Mouse (Mus musculus) MEL-GATA-1-ER (cell line): Measurements from ENCODE around the gene Tmem131l.
"Not testable (repeated sequence)": the region's sequence is repeated elsewhere in the genome, so short reads cannot be mapped to it uniquely, and the experiment has no call there.

Experiments used
- DNase-seq: peaks from one replicate; pipeline ENCODE4 v3.0.0-alpha.2; 2012; ENCODE audit warnings: low read depth; ENCODE audit errors: extremely low read depth

Tmem131l gene

DNA sequence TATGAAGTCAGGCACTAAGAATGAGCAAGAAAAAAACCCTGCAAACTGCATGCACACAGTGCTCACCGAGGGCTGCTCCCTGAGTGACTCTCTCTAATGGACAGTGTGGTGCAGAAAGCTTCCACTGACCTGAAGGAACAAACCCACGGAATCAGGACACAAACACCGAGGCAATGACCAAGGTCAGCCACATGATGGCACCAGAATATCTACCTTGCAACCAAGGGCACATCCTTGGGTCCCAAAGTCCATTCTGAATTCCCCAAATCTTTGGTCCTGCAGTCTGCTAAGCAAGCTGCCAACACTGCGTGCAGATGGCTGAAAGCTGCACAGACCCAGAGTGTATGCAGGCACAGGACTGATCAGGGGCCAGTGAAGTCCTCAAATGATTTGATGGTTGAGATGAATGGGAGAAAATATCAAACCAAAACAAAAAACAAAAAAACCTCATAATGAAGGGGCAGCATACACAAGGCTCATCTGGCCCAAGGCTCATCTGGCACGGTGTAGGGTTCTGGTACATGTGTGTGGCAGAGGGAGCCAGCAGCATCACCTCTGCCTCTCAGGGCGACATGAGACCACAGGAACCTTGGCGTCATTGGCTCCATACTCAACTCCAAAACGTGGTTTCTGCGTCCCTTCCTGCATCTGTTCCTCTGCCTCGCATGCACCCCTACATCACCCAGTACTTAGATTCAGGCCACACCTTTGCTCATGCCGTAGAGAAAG, 124.0 kb downstream of the Tmem131l start:
- DNase-seq: no peak

DNA sequence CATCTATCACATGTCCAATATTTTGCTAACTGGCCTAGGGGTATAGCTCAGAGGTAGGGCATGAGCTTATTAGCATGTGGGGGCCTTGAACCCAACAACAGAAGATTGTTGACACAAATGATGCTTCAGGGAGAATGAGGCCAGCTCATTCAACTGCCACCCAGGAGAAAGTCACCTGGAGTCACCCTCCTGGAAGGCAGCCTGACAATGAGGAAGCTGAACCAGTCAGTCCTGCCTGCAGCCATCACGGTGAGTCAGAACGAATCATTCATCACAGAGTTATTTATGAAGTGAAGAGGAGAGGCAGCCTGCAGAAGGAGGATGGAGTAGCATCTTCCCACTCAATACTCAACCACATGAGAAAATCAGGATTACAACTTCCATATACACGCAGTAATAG, 124.9 kb downstream of the Tmem131l start:
- DNase-seq: no peak

DNA sequence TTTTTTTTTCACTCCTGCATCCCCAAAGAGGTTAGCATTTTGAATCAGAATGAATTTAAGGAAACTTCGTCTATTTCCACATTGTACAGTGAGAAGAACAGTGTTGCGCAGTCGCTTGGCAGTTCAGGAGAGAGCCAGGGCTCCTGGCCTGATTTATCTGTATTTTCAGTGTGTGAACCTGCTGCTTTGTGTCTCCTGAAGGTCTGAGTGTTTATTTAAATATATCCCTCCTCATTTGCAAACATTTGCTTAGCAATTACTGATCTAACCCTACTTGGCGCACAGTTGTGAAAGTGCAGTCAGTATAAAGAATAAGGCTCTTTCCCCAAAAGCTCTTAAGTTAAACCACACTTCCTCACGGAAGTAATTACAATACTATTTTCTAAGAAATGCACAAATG, 129.3 kb downstream of the Tmem131l start:
- no peak for DNase-seq

DNA sequence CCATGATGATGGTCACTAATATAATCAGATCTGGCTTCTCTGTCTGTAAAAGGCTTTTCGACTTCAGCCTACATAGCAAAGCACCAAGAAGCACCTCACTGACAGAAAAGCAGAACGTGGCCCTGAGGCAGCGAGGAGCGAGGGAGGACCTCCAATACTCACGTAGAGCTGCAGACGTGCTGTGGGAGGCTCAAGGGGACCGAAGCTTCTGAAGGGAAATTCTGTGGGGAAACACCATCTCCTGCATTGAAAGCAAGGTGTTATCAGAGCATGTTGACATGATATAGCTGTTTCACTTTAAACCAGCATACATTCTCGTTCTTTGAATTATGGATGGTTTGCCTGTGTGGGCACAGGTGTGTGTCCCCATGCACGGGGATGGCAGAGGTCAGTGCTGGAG, 133.8 kb downstream of the Tmem131l start:
- no peak for DNase-seq

DNA sequence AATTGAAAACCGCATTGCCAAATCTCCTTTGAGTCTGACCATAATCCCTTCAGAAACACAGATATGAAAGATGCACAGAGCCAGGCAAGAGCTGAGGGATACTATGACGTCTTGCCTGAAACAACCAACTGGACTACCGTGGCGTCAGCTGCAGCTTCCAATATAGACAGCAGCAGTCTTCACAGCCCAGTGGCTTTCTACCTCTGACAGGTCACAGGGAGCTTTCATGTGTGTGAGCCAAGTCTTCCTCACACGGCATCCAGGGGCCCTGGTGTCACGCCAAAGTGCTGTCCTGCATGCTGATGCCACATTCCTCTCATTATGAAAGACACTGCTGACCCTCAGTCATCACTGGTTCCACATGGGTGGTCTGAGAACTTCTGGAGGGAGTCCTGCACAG, 134.8 kb downstream of the Tmem131l start:
- DNase-seq: no peak

DNA sequence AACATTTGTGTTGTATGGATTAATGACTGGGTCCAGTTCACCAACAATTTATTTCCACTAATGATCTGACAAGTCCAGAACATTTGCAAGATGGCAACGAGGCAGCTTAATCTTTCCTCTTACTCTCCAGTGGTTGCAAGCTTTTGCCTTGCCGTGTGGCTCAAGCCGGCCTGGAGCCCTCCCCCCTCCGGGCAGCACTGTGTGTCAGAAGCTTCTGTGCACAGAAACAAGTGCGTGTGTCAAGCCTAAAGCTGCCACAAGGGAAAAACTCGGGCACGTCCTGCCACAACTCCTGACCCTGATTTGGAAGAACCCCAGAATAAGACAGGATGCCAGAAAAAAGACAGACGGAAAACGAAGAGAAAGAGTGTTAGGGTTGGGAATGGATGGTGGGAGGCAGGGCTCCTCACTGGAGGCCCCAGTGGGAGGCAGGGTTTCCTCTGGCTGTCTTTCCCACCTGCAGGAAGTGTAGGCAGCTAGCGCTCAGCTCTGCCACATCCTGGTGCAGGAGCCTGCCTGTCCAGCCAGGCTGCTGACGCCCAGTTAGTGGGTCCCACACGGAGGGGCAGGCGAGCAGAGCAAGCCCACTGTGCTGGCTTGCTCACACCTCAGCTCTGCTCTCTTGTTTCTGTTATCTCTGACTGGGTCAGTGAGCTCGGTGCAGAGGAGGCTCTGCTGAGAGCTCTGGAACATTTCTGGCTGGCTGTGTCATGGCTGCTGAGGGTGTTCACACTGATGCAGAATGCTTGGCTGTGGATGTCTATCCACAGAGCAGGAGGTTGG, 135.6 kb downstream of the Tmem131l start:
- DNase-seq: no peak

DNA sequence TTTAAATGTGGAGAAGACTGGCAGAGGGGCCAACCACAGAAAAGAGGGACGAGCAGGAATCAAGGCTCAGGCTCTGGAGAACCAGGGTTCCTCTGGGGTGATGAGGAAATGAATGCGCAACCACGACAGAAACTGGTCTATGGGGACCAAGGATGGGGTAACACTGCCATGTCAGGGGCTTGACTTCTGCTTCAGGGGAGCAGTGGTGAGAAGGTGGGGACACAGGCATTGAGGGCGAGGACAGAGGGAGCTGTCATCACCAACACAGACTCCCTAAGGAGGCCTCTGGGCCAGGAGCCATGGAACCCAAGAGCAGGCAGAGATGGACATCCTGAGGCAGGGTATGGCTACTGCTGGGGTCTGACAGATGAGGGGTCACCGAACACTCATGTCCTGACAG, 137.0 kb downstream of the Tmem131l start:
- no peak for DNase-seq

DNA sequence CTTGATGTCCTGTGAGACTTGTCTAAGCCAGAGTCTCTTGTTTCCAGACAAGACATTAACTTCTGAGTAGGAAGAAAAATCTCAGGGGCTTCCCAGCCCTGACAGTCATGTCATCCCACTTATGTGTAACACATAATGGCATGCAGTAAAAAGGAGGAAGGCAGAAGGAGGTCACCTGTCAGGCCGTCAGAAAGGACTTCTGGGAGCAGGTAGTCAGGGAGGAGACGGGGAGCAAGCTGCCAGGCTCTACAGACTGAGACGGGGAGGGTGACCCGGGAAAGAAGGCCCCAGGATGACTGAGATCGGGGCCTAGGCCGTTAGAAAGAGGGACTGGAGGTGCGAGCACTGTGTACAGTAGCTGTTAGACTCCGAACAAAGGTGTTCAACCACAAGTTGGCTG, 137.5 kb downstream of the Tmem131l start:
- no peak for DNase-seq

DNA sequence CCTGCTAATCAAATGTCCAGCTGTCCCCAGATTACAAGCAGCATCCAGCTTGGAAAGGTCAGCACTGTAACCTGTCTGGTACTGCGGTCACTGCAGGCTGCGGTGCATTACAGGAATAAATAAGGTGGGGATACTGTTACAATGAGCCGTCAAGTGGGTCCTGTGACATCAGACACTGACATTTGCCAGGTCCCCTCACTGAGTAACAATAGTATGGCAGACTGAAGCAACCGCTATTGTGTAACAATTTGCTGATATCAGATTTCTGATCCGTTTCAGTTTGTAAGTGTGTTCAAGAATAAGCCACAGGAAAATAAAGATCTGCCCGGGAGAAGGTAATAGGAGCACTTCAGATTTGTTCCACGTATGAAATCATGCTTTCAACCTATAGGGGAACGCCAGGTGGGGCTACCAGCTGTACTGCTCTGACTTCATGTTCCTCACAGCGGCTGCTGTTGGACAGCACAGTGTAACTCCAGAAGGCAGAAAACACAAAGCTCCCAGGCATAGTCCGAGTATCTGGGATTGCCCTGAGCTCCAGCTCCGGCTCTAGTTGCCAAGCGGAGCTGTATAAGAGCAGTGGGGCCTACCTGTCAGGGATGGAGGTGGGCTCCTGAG, 139.1 kb downstream of the Tmem131l start:
- no peak for DNase-seq

DNA sequence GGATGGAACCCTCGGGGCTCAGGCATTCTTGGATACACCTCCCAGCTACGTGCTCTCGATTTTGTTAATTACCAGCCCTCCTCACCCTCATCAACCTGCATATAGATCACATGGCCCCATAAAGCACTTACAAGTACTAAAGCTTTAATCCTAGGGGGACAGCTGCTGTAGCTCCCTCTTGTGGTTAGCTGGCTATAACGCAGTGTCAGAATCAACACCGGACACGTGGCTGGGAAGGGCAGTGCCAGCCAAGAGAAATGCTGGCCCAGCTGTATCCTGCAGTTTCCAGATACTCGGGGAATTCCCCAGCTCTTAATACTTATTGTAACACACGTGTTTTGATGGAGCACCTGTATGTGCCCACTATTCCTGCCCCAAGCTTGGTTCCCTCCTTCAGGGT, 140.4 kb downstream of the Tmem131l start:
- peak; percentile 4 for DNase-seq

DNA sequence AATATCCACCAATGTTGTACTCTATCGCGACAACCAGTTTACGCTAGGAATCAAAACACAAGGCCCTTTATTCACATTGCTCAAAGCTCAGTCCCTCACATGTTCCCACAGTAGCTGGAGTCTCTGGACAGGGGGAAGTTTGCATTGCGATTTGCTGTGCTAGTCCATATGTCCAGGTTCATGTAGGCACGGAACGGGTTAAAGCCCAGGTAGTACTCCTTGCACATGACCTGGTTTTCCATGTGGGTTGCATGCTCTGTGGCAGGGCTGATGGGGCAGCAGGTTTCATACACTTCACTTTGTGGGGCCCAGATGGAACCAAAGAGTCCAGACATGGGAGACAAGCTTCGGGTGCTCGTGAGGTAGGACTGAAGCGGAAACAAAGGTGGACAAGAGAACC, 141.7 kb downstream of the Tmem131l start:
- no peak for DNase-seq

DNA sequence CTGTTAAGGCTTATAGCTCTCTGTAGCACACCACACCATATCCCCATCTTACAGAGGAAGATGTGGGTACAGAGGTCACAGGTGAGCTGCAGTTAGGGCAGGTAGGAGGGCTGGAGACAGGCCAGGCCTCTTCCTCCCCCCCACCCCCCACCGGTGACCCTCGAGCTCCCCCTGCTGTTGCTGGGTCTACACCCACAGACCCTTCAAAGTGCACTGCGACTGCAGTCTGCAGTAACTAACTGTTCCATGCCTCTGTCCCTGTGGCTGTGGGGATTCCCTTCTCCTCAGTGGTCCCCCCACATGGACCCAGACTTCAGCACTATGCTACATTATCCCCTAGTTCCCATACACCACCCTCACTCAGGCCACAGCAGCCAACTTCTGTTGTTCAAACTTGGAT, 144.2 kb downstream of the Tmem131l start:
- no peak for DNase-seq

DNA sequence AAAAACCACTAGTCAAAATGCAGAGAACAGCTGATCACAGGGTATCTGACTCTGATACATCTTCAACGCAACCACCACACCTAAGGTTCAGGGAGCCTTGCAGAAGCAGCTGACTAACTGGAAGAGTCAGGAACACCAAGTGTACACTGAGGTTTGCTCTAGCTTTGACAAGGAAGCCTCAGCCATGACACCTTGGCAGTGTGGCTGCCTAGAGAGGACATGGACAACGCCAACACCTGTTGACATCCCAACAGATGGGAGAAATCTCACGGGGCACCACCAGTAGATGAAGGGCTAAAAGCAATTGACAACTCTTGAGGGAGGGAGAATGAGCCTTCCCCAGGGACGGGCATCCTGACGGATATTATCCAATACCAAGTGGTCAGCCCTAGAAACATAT, 144.9 kb downstream of the Tmem131l start:
- no peak for DNase-seq

DNA sequence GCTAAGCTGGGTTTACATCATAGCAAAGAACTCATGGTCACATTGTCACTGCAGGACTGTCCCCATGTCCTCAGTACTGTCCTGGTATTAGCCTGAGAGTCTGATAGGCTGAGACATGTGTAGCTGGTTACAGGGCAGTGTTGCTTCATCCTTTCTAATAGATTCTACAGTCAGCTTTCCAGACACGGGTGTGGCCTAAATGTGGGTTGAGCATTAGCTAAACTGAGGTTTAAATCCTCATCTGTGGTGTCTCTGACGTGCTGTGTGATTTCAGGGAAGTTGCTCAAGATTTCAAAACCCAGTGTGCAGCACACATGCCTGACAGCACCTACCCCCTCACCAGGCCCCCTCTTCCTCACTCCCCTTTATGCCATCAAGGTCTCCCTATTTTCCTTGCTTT, 154.8 kb downstream of the Tmem131l start:
- no peak for DNase-seq

DNA sequence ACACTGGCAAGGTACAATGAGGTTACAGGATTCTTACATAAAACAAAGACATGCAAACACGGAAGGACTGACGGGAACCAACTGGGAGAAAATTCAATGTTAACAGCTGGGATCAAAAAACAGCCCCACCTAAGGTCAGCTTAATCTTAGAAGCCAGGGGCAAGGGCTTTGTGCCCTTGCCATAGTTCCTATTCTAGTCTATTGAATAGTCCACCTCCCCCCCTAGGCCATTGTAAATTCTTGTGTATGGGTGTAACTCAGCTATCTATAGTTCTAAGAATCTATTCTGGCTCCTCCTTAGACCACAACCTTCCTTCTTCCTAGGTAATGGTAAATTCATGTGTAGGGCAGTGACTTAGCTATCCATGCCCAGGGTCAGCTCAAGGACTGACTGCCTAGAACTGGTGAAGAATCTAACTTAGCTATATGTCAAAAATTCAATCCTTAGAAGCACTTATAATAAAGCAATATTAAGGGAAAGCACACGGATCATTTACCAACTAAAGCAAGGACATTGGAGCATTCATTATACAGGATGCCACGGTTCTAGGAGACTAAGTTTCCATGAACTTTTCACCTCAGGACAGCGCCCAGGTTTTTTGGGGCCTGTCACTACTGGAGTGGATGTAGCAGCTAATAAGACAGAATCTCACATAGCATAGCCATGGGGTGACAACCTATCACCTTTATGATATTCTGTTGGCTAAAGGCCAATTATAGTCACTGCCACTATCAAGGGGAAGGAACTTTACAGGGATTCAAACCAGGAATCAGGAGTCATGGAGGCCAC, 160.5 kb downstream of the Tmem131l start:
- DNase-seq: not testable (repeated sequence)

DNA sequence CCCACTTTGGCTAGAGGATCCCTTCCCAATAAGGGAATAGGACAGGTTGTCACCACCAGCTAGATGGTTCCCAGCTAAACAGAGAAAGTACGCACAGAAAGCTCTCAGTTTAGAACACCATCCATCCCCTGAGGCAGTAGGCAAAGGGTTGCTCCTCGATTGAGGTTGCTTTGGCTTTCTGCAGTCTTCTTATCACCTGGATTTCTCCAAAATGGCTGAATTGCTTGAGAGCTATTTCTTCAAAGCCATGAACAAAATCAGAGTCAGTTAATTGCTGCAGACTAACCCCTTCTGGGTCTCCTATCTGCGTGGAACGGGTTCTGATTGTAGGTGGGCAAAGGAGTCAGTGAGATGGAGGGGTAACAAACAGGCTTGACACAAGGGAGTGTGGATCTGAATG, 161.2 kb downstream of the Tmem131l start:
- no peak for DNase-seq

DNA sequence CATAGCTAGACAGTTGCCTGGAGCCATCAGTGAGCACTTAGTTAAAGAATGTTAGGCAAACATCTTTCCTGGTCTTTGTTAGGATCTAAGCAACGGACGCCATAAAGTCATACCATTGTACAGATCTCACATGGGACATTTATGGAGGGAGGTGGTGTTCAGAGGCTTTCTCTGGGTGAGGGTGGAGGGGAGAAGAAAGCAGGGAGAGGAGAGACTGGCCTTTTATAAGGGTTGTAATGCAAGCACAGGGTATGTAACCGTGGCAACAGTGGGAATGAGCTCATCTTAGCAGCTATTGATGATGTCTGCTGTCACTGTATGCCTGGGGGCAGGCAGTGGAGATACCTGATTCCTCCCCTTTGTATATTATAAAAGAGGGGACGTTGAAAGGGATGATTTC, 163.7 kb downstream of the Tmem131l start:
- DNase-seq: no peak

DNA sequence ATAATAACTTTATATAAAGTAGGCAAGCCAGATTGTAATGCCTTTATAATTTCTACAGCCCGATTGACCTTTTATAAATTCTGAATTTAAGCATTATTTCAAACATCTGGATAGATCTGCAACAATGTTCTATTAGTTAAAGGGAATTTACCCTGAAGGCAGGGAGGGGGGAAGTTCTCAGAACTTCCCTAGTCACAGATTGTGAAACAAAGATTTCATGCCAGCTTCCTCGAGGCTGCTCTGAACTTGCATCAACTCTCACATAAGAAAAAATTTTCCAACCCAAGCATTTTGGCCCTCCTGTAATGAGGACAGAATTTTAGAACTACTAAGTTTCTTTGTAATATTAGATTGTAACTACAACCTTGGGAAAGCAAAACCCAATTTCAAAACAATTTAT, 164.9 kb downstream of the Tmem131l start:
- not testable (repeated sequence) for DNase-seq

DNA sequence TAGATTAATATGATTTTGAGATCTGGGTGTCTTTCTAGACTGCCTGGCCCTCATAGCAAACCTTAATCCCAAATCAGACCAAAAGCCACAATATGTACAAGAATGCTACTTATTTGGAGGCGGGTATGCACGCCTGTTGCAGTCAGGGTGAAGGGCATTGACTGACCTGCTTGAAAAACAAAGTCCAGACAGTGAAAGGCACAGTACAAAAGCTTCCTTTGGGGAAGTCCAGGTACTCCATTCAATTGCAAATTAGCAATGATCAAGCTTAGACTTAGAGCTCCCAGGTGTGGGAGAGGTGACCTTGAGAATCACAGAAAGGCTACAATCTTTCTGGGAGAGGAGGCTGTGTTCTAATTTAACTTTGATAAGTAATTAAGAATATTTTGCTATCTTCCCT, 167.1 kb downstream of the Tmem131l start:
- DNase-seq: not testable (repeated sequence)

DNA sequence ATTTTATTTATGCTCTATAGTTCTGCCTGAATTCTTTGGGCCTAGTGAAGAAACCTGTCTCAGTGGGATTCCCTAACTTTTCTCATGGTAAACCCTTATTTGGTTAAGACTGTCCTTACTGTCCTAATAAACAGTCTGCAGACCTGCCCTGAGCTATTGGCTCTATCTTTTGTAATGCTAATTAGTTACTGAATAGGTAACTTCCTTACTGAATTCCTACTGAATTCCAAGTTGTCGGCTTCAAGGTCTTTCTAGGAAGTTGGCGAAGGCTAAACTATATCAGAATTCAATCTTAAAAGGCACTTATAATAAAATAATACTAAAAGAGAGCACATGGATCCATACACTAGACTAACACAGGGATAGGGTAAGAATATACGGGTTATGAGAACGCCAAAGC, 168.0 kb downstream of the Tmem131l start:
- DNase-seq: not testable (repeated sequence)

DNA sequence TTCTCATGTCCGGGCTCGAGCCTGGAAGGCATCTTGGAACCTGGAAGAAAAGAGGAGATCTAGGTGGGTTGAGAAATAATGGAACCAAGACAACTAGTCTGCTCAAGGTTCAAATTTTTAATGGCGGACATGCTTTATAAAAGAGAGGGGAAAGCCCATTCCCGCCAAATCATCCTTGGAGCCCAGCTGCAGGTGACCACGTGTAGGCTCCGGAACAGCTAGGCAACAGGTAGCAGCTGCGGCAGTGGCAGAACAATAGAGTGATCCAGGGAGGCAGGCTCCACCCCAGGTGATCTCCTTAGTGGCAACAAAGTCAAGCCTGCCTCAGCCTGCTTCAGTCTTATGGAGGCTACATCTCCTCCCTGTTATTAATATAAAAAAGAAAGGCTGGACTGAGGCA, 168.4 kb downstream of the Tmem131l start:
- not testable (repeated sequence) for DNase-seq

DNA sequence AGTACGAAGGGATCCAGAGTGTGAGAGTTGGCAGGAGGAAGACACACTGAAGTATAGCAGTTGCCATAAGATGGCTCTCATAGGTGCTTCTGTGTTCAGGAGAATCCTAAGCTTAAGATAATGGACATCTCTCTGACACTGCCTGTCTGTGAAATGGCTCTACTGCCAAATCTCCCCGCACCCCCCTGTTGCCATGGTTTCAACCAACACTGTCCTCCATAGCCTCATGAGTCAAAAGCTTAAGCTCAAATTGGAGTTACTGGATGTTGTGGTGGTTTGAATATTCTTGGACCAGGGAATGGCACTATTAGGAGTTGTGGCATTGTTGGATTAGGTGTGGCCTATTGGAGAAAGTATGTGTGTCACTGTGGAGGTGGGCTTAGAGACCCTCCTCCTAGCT, 170.2 kb downstream of the Tmem131l start:
- DNase-seq: no peak
